Mouse (Mus musculus) granulocyte monocyte progenitor cell, adult 5-6 weeks (primary cell): Measurements from ENCODE around the gene Rab11fip3. TPM values are rescaled to one million over a fixed set of nuclear protein-coding genes. Genes with fewer than 3 reads are reported as not detected.
A peak's percentile ranks its signal among the peaks of the same experiment; 100 is the strongest.
"Not testable (repeated sequence)": the region's sequence is repeated elsewhere in the genome, so short reads cannot be mapped to it uniquely, and the experiment has no call there.

Experiments
- ATAC-seq: replicated peaks from 2 replicates; pipeline ENCODE4 v1.8.0; 2016; ENCODE audit warnings: mild to moderate bottlenecking, moderate TSS enrichment, inconsistent platforms; ENCODE audit not compliant: poor library complexity, severe bottlenecking
- total RNA-seq, 2 experiments: library from RNA; stranded (forward) in 1 of 2; stranded (reverse) in 1 of 2; fragments of 200-712, 200-1000 nt in 1 of 2; fragments of >200 nt in 1 of 2; fragmentation: Nextera tagmentation in 1 of 2; gene quantifications; 2 replicates each; pipeline ENCODE4 v1.2.3; 2014 to 2017

Rab11fip3 gene
- 1.3 and 3.6 TPM in 2 replicates for total RNA-seq (2014; fragmentation: Nextera tagmentation)
- total RNA-seq (2017): 0.46 and 0.60 TPM in 2 replicates

GRCm38 (mm10) chr17:26068831-26069739, at the start of gene Rab11fip3:
Gene Rab11fip3, minus strand, starts transcription at chr17:26069555.
- ATAC-seq: peak; percentile 77

DNA sequence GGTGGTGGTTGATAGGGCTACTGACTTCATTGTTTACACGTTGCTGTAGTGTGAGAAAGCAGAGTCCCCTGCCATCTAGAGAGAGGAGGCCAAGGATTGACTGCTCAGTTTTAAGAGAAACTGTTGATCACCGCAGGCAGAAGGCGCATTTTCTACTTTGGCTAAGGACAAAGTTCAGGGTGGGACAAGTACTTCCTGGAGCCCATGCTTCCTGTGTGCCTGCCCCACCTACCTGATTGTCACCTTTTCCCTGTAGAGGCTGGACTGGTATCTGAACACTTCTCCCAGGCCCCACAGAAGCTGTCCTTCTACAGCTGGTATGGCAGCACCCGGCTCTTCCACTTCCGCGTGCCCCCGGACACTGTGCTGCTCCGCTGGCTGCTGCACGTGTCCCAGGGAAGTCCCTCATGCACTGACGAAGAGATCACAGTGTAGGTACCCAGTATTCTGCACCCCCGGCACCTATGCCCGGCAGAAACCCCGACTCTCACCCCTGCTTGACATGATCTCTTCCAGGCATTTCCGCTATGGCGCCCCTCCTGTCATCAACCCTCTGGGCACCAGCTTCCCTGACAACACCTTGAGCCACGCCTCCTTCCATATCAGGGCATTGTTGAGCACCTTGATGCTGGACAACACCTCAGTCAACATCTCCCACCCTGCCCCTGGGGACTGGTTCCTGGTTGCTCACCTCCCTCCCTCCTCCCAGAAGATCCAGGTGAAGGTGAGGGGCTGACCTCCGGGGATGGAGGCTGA, 47.3 kb upstream of the Rab11fip3 start:
- ATAC-seq: no peak

DNA sequence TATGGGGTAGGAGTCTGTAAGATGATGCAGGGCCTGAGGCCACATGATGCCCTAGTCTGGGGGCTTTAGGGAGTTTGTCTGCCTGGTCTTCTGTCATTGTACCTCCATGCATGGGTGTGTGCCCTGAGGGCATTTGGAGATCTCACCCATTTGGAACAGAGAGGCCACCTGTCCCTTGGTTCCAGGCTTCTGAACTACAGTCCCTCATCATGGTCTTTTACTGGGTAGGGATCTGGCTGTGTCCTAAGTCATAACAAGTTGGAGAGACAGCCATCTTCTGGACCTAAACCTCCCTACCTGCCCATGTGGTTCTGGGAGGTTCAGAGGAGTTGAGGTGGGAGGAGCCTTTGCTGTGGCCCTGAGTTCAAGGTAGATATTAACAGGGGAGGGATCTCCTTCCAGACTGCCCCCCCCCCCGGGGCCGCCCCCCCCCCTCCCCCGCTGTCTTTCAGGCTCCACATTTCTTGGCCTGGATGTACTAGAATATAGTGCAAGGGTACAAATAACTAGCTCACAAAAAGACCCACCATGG, 46.7 kb upstream of the Rab11fip3 start:
- ATAC-seq: no peak

DNA sequence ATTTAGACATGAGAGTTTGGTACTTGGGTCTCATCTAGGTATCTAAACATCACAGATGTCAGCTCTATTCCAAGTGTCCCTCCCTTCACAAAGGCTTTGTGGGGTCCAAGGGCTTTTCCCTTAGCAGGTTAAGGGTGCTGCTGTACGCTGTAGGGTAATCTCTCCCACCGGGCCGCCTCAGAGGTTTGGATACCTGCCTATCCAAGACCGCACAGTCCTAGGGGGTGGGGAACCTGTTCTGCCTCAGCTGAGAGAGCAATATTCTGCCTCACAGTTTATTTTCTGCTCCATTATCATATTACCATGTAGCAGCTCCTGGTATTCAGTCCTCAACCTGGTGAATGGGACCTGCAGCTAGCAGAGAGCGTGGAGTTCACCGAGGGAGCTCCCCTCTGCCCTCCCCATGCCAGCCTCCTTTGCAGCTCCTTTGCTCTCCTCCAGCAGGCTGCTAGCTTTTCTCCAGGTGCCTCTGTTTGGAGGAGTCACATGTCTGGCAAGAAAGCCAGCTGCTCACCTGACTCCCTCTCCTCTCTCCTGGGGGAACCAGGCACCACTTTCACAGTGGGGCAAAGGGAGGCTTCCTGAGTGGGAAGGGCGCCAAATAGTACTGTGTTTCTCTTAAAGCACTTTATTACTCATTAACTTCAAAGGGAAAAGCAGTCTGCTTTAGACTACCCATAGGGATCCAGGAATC, 46.0 kb upstream of the Rab11fip3 start:
- ATAC-seq: no peak

GRCm38 (mm10) chr17:26114461-26114860, 45.1 kb upstream of the Rab11fip3 start:
- not testable (repeated sequence) for ATAC-seq

GRCm38 (mm10) chr17:26114061-26114460, 44.7 kb upstream of the Rab11fip3 start:
- no peak for ATAC-seq

DNA sequence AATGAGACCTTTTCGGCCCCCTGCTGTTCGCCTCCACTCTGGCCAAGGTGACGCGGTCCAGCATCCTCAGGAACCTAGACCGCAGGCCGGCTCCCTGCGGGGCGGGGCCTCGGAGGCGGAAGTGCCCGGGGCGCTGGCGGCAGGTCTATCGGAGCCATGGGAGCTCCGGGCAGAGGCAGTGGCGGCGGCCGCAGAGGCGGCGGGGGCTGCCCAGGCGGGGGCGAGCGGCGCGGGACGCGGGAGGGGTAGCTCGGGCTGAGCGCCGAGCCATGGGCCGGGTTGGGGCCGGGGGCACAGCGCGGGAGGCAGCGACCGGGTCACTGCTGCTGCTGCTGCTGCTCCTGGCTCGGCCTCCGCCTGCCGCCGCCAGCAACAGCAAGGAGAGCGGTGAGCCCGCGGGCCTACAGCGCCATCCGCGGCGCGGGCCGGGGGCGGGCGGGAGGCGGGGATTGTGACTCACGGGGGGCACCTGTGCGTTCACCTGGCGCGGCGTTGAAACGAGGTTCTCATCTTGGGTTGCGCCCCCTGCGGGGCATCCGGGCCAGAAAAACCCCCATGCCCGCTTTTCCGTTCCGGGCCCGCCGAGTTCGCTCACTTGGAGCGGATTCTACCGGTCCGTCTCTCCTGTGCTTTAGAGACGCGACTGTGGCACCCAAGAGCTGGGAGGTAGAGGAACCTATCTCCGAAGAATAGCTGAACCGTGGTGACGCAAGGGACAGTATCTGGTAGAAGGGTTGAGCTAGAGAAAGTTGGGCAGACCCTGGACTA, 44.0 kb upstream of the Rab11fip3 start, which contains the start of gene Tmem8:
Gene Tmem8, plus strand, starts transcription at position 119 of the 768 bp plus-strand sequence.
- peak; percentile 92 for ATAC-seq

GRCm38 (mm10) chr17:26112751-26113150, 43.4 kb upstream of the Rab11fip3 start:
- peak; percentile 51 for ATAC-seq

DNA sequence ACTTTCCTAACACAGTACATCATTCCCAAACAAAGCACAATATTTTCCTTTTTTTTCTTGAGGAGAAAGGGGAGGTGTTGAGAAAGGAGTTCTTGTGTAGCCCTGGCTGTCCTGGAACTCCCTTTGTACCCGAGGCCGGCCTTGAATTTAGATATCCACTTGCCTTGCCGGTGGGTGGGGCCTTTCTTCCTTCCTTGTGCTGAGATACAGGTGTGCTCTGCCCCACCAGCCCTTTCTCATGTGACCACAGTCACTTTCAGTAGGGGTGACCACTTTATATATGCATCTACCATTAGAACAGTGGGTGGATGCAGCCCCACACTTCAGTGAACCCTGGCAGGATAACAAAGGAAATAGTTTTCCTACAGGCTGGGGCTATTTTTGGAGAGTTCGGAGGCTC, 42.4 kb upstream of the Rab11fip3 start:
- no peak for ATAC-seq

GRCm38 (mm10) chr17:26111024-26111423, 41.7 kb upstream of the Rab11fip3 start:
- no peak for ATAC-seq

- no peak for ATAC-seq
Observed at GRCm38 (mm10) chr17:26110156-26110555, 40.8 kb upstream of the Rab11fip3 start.

DNA sequence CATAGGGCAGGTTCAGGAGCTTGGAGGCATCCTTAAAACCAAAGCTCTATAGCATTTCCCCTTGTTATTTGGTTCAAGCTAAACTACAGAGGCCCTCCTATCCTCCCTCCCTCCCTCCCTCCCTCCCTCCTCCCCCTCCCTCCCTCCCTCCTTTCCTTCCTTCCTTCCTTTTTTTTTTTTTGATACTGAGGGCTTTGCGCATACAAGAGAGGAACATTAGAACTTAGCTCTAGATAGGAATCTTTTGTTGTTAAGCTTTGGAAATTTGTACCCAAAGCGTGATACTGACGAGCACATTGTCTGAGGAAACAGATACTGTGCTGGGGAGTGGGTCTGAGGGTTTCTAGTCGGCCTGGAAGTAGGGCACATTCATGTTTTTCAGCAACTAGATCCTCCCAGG, 36.3 kb upstream of the Rab11fip3 start:
- no peak for ATAC-seq

DNA sequence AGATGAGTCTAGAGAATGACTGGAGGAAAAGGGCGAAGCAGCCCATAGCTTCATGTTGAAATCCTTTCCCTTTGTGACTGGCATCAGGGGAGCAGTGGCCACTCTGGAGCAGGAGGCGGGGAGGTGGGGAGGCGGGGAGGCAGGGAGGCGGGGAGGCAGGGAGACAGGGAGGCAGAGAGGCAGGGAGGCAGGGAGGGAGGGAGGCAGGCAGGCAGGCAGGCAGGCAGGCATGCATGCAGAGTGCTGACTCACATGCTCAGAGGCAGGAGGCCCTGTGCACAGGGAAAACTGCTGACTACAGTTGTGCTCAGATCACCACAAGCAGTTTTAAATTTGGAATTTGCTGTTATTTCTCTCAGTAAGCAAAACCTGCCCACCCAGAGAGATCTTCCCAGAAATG, 32.1 kb upstream of the Rab11fip3 start:
- no peak for ATAC-seq

DNA sequence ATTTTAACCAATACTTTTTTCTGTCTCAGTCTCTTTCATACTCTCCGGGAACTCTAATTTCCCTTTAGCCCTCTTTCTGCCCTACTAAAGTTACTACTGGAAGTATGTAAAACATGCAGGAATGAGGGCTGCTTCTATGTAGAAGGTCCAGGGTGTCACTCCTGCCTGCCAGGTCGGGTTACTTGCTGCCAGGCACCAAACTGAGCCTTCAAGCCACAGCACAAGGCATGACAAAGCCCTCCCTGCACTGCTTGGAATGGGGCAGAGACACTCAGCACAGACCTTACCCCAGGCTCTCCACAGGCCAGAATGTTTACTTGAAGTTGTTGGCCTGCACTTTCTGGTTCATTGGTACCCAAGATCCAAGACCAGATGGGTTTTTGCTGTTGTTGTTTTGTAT, 30.8 kb upstream of the Rab11fip3 start:
- ATAC-seq: no peak

DNA sequence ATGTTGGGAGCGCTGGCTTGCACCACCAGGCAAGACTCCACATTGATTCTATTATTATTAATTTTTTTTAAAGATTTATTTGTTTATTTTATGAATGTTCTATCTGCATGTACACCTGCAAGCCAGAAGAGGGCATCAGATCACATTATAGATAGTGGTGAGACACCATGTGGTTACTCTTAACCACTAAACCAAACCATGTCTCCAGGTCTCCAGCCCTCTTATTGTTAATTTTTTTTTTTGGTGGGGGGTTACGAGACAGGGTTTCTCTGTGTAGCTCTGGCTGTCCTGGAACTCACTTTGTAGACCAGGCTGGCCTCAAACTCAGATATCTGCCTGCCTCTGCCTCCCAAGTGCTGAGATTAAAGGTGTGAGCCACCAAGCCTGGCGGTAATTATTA, 30.0 kb upstream of the Rab11fip3 start:
- ATAC-seq: not testable (repeated sequence)

- no peak for ATAC-seq
Observed at GRCm38 (mm10) chr17:26098461-26098860, 29.1 kb upstream of the Rab11fip3 start.

DNA sequence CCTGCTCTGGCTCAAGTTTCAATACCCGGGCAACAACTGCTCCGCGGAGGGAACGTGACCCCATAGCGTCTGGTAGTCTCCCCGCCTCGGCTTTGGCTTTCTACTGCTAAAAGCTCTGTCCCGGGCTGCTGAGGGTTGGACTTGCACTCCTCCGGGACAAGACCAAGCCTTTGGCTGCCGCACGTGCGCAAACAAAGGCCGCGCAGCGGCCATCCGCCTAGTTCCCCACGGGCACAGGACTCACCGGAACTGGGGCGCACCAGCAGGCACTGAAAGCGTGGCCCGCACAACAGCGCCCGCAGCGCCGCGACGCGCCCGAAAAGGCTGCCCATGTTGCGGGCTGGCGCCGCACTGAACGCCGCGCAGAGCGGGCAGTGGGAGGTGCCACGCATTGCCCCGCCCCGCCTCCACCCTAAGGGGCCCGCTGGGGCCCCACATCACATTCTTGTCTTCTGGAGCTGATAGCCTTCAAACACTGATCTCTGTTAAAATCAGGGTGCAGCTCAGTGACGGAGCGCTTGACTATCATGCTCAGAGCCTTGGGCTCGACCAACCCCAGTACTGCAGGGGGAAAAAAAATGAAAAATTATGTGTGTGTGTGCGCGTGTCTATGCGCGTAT, 25.9 kb upstream of the Rab11fip3 start, which contains the start of gene Nme4:
Gene Nme4, minus strand, starts transcription at position 482 of the 620 bp plus-strand sequence.
- ATAC-seq: peak; percentile 75

GRCm38 (mm10) chr17:26094531-26095110, 25.3 kb upstream of the Rab11fip3 start:
- no peak for ATAC-seq
